Mouse (Mus musculus): ENCODE results near the gene Htt. TPM values are rescaled to one million over a fixed set of nuclear protein-coding genes. Genes with fewer than 3 reads are reported as not detected.
"Not testable (repeated sequence)": the region's sequence is repeated elsewhere in the genome, so short reads cannot be mapped to it uniquely, and the experiment has no call there.

The Htt gene
- 5.8 and 6.9 TPM in 2 replicates for polyA plus RNA-seq (2012; ENCODE audit: insufficient read depth, insufficient read length, missing spikeins)

DNA sequence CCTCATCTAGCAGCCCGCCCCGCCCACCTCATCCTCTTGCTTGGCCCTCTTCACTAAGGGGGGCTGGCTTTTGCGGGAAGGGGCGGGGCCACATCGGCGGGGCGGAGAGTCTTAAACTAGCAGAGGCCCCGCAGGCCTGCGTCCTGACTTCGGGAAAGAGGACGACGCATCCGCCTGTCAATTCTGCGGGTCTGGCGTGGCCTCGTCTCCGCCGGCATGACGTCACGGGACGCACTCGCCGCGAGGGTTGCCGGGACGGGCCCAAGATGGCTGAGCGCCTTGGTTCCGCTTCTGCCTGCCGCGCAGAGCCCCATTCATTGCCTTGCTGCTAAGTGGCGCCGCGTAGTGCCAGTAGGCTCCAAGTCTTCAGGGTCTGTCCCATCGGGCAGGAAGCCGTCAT lies at the start of gene Htt:
Gene Htt (plus strand): TSS at position 232 of the 400 bp plus-strand sequence.
- Histone ChIP-seq H3K4me1 (ENCODE audit: control insufficient read depth, insufficient read depth, insufficient read length, low read length) (peaks cover 2% of the 10 kb centered on the region; the same call in 1 of the 2 replicates), H3K27ac (replicated peaks; ENCODE audit: low read depth, low read length) (peak within 1 kb of the TSS; percentile 9), H3K4me3 (ENCODE audit: insufficient read depth, low read depth, low read length) (peak within 1 kb of the TSS; percentile 82)

DNA sequence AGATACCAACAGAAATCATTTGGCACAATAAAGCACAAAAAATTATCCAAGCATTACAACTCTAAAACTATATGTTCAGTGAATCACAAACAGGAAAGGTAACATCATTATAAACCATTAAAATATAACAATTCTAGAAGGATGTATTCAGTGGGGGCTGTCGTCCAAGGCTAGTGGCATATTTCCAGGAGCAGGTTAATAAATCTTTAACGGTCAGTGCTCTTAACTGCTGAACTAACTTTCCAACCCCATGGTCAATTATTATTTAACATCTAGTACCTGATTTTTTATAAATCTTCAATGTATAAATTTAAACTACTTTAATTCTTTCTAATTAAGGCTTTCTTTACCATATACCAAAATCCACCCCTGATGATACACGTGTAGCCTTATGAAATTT lies 47.2 kb upstream of the Htt start:
- H3K4me1 ChIP-seq (ENCODE audit: control insufficient read depth, insufficient read depth, insufficient read length, low read length); H3K27ac ChIP-seq (replicated peaks; ENCODE audit: low read depth, low read length); H3K4me3 ChIP-seq (ENCODE audit: insufficient read depth, low read depth, low read length): not testable (repeated sequence)

DNA sequence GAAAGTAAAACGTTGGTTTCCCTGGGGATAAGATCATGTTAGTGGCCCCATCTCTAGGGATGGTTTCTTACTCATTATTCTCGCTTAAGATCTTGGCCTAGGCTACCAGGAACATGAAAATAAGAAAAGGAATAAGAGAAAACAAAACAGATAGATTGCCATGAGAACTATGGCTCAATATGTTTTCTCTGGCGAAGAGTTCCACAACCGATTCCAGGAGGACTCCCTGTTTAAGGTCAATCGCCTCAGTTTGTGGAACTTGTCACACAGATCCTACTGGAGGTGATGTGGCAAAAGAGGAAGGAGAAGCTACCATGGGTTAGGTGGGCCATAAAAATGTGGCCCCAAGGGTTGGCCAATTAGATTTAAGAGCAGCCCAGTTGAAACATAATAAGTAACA lies 46.7 kb upstream of the Htt start:
- no peaks in the 10 kb centered on the region for H3K4me1 ChIP-seq (ENCODE audit: control insufficient read depth, insufficient read depth, insufficient read length, low read length)
- H3K27ac ChIP-seq (replicated peaks; ENCODE audit: low read depth, low read length), result no peak overlapping the region
- no peak overlapping the region for H3K4me3 ChIP-seq (ENCODE audit: insufficient read depth, low read depth, low read length)

DNA sequence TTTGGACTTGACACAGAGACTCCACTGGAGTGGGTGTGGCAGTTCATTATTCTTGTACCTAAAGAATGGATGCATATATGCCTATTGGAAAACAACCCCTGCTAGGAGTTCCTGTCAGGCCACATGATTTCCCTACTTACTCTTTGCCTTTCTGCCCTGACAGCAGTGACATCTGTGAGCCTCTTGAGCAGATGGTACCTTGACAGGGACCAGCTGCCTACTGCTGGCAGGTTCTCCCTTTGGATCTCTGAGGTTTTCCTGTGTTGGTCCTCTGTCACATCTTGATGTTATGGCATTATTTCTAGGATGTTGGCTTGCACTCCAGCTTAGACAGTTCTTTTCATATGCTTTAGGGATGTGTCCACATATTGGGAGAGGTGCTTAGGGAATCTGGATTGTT lies 32.4 kb upstream of the Htt start:
- Histone ChIP-seq H3K4me1 (ENCODE audit: control insufficient read depth, insufficient read depth, insufficient read length, low read length) (no peaks in the 10 kb centered on the region), H3K27ac (replicated peaks; ENCODE audit: low read depth, low read length) (no peak overlapping the region), H3K4me3 (ENCODE audit: insufficient read depth, low read depth, low read length) (no peak overlapping the region)

DNA sequence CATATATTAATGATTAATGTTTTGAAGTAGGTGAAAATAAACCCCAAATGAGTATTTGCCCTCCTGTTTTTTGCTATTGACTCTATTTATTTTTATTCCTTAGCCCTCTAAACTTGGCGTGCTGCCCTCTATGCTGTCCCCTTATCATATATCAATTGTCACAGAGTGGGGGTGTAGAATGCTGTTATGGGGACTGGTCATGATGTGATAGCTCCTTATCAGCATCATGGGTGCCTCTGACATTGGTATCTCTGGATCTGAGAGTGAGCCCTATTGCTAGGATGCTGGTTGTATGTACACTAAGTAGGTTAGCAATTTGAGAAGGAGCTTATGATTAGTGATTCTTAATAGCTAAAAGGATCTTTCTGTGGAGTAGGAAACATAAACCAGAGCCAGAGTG lies 31.3 kb upstream of the Htt start:
- H3K27ac ChIP-seq (replicated peaks; ENCODE audit: low read depth, low read length), result no peak overlapping the region
- H3K4me1 ChIP-seq (ENCODE audit: control insufficient read depth, insufficient read depth, insufficient read length, low read length), result no peaks in the 10 kb centered on the region
- no peak overlapping the region for H3K4me3 ChIP-seq (ENCODE audit: insufficient read depth, low read depth, low read length)

DNA sequence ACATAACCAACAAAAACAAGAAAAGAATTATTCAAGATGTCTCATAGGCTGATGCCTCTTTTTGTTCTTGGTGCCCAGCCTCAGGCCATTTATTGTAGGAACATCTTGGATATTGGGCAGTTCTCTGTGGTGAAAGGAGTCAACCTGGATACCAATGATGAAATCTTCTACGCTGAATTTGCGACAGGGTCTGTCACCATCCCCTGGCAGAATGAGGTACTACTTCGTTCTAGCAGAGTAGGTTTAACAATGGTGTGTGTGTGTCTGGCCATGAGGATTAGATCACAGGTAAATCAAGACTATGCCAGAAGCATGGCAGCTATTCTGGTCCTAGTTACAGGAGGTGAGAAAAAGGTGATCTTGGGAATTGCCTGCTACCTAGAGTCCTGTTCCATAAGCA lies 10.1 kb upstream of the Htt start:
- Histone ChIP-seq H3K27ac (replicated peaks; ENCODE audit: low read depth, low read length) (no peak overlapping the region), H3K4me1 (ENCODE audit: control insufficient read depth, insufficient read depth, insufficient read length, low read length) (no peaks in the 10 kb centered on the region), H3K4me3 (ENCODE audit: insufficient read depth, low read depth, low read length) (no peak overlapping the region)

DNA sequence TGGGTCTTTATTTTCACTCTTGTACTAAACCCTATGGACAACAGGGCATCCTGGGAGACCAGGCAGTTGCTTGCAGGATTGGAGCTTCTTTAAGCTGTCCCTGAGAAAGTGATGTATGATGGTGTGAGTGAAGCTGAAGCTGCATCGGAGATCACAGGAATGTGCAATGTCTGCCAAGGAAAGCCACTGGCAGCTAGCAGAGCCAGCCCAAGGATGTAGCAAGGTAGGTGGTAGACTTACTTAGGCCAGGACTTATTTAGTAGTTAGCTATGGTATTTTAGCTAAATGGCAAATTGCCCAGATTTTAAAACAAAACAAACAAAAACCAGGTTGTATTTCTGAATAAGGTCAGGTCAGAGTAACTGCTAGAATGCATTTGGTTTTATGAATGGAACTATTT lies 2.8 kb upstream of the Htt start:
- H3K27ac ChIP-seq (replicated peaks; ENCODE audit: low read depth, low read length), result no peak overlapping the region
- no peak overlapping the region for H3K4me3 ChIP-seq (ENCODE audit: insufficient read depth, low read depth, low read length)
- H3K4me1 ChIP-seq (ENCODE audit: control insufficient read depth, insufficient read depth, insufficient read length, low read length), result peaks cover 2% of the 10 kb centered on the region; the same call in 1 of the 2 replicates

DNA sequence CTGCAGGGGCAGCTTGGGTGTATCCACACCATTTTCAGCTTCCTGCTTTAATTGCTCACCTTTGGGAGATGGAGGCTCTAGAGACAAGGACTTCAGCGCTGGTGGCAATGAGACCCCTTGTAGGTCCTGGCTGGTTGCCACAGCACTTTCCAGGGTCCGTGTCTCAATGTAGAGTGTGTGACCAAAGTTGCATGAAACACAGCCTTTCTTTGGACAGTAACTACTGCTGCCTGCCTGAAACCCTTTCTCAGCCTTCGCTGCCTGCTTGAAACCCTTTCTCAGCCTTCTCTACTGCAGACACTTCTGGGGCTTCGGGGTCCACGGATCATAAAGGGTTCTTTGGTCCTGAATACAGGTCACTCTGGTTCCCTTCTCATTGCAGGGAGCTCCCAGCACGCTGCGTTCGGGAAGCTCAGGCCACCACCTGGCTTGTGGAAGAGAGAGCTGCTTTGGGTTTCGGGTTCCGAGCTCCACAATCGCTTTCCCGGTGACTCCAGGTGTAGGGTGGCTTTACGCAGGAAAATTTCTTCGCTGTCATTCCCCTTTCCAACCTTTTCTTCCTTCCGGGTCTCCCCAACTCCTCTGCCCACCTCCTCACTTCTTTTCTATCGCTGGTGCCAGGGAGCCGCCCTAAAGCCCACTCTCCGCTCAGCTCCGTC lies 561 bp upstream of the Htt start:
- peak overlapping the region; percentile 82 for H3K4me3 ChIP-seq (ENCODE audit: insufficient read depth, low read depth, low read length)
- peak overlapping the region; percentile 9; the same call in 1 of the 2 replicates for H3K27ac ChIP-seq (replicated peaks; ENCODE audit: low read depth, low read length)
- peaks cover 2% of the 10 kb centered on the region; the same call in 1 of the 2 replicates for H3K4me1 ChIP-seq (ENCODE audit: control insufficient read depth, insufficient read depth, insufficient read length, low read length)

DNA sequence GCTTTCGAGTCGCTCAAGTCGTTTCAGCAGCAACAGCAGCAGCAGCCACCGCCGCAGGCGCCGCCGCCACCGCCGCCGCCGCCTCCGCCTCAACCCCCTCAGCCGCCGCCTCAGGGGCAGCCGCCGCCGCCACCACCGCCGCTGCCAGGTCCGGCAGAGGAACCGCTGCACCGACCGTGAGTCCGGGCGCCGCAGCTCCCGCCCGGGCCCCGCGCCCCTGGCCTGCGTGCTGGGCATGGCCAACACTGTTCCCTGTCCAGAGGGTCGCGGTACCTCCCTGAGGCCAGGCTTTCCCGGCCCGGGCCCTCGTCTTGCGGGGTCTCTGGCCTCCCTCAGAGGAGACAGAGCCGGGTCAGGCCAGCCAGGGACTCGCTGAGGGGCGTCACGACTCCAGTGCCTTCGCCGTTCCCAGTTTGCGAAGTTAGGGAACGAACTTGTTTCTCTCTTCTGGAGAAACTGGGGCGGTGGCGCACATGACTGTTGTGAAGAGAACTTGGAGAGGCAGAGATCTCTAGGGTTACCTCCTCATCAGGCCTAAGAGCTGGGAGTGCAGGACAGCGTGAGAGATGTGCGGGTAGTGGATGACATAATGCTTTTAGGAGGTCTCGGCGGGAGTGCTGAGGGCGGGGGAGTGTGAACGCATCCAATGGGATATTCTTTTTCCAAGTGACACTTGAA lies 533 bp downstream of the Htt start:
- peak overlapping the region; percentile 6; the same call in 1 of the 2 replicates for H3K27ac ChIP-seq (replicated peaks; ENCODE audit: low read depth, low read length)
- H3K4me3 ChIP-seq (ENCODE audit: insufficient read depth, low read depth, low read length), result peak overlapping the region; percentile 82
- peaks cover 2% of the 10 kb centered on the region; the same call in 1 of the 2 replicates for H3K4me1 ChIP-seq (ENCODE audit: control insufficient read depth, insufficient read depth, insufficient read length, low read length)

DNA sequence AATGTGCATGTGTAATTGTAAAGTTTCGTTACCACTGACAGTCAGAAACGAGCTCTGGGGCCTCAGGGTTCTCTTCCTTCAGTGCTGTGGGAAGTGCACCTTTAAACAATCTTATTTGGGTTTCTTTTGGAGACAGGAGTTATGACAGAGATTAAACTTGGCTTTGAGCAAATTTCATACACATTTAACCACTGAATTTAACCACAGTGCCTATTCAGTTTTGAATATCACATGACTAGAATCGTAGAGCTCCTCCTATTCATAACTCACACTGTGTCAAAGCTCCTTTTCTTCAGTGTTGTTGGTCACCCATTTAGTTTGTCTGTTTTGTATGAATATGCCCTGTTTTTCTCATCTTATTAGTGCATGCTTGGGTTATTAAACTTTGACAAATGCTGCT lies 10.3 kb downstream of the Htt start:
- Histone ChIP-seq H3K4me1 (ENCODE audit: control insufficient read depth, insufficient read depth, insufficient read length, low read length) (no peaks in the 10 kb centered on the region), H3K27ac (replicated peaks; ENCODE audit: low read depth, low read length) (no peak overlapping the region), H3K4me3 (ENCODE audit: insufficient read depth, low read depth, low read length) (no peak overlapping the region)

DNA sequence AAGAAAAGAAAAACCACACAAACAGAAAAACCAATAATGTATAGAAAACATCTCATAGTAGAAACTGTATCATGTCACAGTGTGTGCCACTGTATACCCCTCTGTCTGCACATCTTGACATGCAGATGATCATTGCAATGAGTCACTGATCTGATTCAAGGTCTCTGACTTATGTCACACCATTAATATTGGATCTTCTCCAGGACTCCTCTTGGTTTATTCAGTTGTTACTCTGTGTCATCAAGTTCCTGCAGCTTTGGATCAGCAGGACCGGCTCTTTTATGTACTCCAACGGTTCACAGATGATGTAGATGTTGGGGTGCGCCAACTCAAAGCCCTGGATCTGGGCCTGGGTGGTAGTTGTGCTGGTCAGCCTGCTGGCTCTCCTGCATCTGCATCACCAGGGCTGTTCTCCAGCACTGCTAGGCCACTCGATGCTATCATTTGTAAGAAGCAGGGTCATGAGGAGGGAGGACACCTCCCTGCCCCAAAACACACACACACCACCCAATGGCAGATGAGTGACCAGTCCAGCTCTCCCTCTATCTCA lies 11.2 kb downstream of the Htt start:
- H3K4me1 ChIP-seq (ENCODE audit: control insufficient read depth, insufficient read depth, insufficient read length, low read length), result no peaks in the 10 kb centered on the region
- H3K4me3 ChIP-seq (ENCODE audit: insufficient read depth, low read depth, low read length), result no peak overlapping the region
- no peak overlapping the region for H3K27ac ChIP-seq (replicated peaks; ENCODE audit: low read depth, low read length)

DNA sequence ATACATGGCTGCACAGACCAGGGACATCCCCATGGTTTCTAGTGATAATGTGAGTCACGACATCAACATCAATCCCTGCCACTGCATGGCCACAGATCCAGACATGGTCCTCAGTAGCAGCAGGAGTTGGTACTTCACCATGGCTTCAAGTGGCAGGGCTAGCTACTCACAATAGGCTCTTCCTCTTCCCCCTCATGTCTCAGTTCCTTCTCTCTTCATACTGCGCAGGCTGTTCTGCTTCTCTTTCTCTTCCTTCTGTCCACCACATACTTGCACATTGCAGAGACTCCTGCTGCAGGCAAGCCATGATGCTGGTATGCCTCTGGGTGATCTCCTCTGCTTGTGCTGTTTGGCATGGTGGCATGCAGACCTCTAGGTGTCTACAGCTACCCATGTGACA lies 11.9 kb downstream of the Htt start:
- no peaks in the 10 kb centered on the region for H3K4me1 ChIP-seq (ENCODE audit: control insufficient read depth, insufficient read depth, insufficient read length, low read length)
- H3K4me3 ChIP-seq (ENCODE audit: insufficient read depth, low read depth, low read length), result no peak overlapping the region
- H3K27ac ChIP-seq (replicated peaks; ENCODE audit: low read depth, low read length), result no peak overlapping the region

DNA sequence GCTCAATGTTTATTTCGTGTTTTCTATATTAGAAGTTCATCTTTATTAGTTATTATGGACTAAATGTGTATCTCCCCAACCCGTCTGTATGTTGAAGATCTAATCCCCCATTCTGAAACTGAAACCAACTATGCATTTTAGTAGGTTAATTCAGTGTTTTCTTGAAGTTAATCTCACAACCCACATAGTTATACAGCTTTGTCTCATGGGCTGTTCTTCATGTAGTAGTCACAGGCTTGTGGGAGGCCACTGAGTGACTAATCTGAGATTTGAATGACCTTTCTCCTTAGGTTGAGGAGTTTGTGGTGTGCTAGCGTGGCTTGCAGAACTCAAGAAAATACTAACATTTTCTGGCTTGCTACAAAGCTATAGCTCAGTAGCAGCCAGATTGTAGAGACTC lies 23.5 kb downstream of the Htt start:
- Histone ChIP-seq H3K27ac (replicated peaks; ENCODE audit: low read depth, low read length) (no peak overlapping the region), H3K4me3 (ENCODE audit: insufficient read depth, low read depth, low read length) (no peak overlapping the region), H3K4me1 (ENCODE audit: control insufficient read depth, insufficient read depth, insufficient read length, low read length) (no peaks in the 10 kb centered on the region)

DNA sequence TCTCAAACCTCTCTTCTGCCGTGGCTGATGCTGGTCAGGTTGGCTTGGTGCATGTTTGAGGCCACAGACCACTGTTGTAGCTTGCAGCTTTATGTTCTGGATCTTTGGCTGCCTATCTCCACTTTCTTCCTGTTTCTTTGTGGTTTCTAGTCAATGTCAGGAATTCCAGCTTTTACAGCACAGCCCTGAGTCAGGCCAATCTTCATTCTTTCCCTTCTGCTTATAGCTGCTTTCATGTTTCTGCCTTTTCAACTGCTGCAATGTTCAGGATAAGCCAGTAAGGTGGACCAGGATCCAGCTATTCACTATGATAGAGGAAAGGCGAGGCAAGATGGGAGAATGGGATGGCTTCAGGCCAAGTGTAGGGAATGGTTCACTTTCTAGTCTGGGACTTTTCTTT lies 29.6 kb downstream of the Htt start:
- Histone ChIP-seq H3K4me1 (ENCODE audit: control insufficient read depth, insufficient read depth, insufficient read length, low read length) (no peaks in the 10 kb centered on the region), H3K27ac (replicated peaks; ENCODE audit: low read depth, low read length) (no peak overlapping the region)

DNA sequence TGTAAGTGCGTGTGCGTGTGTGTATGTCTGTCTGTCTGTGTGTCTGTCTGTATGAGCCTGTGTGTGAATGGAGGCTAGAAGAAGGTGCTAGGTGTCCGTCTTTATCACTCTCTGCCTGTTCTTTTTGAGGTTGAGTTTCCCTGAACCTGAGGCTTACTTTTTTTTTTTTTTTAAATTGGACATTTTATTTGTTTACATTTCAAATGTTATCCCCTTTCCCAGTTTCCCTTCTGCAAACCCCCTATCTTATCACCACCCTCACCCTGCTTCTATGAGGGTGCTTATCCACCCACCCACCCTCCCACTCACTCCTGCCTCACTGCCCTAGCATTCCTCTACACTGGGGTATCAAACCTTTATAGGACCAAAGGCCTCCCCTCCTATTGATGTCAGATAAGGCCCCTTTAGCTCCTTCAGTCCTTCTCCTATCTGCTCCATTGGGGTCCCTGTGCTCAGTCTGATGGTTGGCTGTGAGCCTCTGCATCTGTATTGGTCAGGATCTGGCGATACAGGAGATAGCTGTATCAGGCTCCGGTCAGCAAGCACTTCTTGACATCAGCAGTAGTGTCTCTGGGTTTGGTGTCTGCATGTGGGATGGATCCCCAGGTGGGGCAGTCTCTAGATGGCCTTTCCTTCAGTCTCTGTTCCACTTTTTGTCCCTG lies 38.9 kb downstream of the Htt start:
- H3K27ac ChIP-seq (replicated peaks; ENCODE audit: low read depth, low read length), result no peak overlapping the region
- no peaks in the 10 kb centered on the region for H3K4me1 ChIP-seq (ENCODE audit: control insufficient read depth, insufficient read depth, insufficient read length, low read length)
- no peak overlapping the region for H3K4me3 ChIP-seq (ENCODE audit: insufficient read depth, low read depth, low read length)

More for the DNA sequence above, 29.6 kb downstream of the Htt start:
- no peak overlapping the region for H3K4me3 ChIP-seq (ENCODE audit: insufficient read depth, low read depth, low read length)
